Mouse (Mus musculus): ENCODE results near the gene Polr2f.

- no peak for TF ChIP-seq CTCF (IDR thresholded peaks at IDR 0.05; ENCODE audit: low read depth, low read length)
- TF ChIP-seq POLR2A (IDR thresholded peaks at IDR 0.05; ENCODE audit: insufficient read depth, low read length), result no peak
- TF ChIP-seq EP300 (IDR thresholded peaks at IDR 0.05; ENCODE audit: insufficient read depth, low read depth, low read length), result no peak
Measured at GRCm38 (mm10) chr15:79129311-79129710, 11.5 kb upstream of the Polr2f start.
